26 mouse cellular contexts compared by ENCODE assay signal in the genomic region with DNA sequence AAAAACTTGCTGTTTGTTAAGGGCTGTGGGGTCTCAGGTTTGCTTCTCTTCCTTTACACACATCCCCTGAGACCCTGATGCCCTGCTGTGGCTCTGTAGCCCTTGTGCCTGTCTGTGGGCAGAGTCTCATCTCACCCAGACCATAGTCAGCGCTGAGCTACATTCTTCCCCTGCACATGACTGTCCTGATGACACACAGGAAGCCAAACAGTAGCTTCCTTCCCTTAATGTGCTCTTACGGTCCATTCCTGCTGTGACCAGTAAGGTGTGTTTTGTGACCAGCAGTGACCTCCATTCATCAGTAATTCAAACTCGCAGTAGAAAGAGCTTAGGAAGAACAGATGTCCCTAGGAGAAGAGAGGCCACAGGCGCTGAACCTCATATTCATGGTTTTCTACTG. TPM values are rescaled to one million over a fixed set of nuclear protein-coding genes. Genes with fewer than 3 reads are reported as not detected.
A peak's percentile ranks its signal among the peaks of the same experiment; 100 is the strongest.
DNase-seq lines count a peak whose midpoint lies in the region; ATAC-seq and TF ChIP-seq lines count a peak whose summit lies in the region.
"Had no signal": no experiment of that assay in that cellular context is flagged by ENCODE, and none has a peak within 500 bp of the region (broad histone marks: within the 10 kb centered on the region; RNA-seq: fewer than 3 reads in every experiment).

No protein-coding gene starts in this region.

- H3K36me3 ChIP-seq in thymus, adult 2 months (ENCODE audit: control insufficient read depth, insufficient read depth, low read length), result no peaks in the 10 kb centered on the region
- no peaks in the 10 kb centered on the region for H3K36me3 ChIP-seq in macrophage (ENCODE audit: inconsistent target)
- no peaks in the 10 kb centered on the region for H3K36me3 ChIP-seq in forebrain, embryonic 11.5 days (ENCODE audit: control insufficient read depth, insufficient read depth, low read length)
- H3K36me3 ChIP-seq: embryonic facial prominence, embryonic 12.5 days; embryonic facial prominence, embryonic 15.5 days; forebrain, embryonic 12.5 days; forebrain, embryonic 15.5 days; heart, embryonic 10.5 days; heart, embryonic 13.5 days; hindbrain, embryonic 12.5 days had no signal

- H3K27ac ChIP-seq in thymus, adult 2 months (ENCODE audit: control insufficient read depth, insufficient read depth, low read length), result peak overlapping the region; percentile 59
- H3K27ac ChIP-seq in macrophage, result peak overlapping the region; percentile 37
- no peak overlapping the region for H3K27ac ChIP-seq in forebrain, embryonic 11.5 days (ENCODE audit: low read depth, low read length)
- H3K27ac ChIP-seq: embryonic facial prominence, embryonic 12.5 days; embryonic facial prominence, embryonic 15.5 days; forebrain, embryonic 12.5 days; forebrain, embryonic 15.5 days; heart, adult 2 months; heart, embryonic 10.5 days; heart, embryonic 13.5 days; hindbrain, embryonic 12.5 days had no signal

- H3K4me1 ChIP-seq in thymus, adult 2 months (replicated peaks; ENCODE audit: control insufficient read depth, insufficient read depth, low read length), result peaks cover 28% of the 10 kb centered on the region
- H3K4me1 ChIP-seq in forebrain, embryonic 11.5 days (replicated peaks; ENCODE audit: control insufficient read depth, insufficient read depth, low read length), result 0 out of 2 replicates have a peak, but pooled peaks cover 2% of the 10 kb centered on the region
- H3K4me1 ChIP-seq: embryonic facial prominence, embryonic 12.5 days; embryonic facial prominence, embryonic 15.5 days; forebrain, embryonic 15.5 days; heart, embryonic 13.5 days had no signal

- DNase-seq in thymus, adult 2 months, result no peak
- DNase-seq in thymus, postnatal 36 days, result no peak
- DNase-seq in forebrain, embryonic 11.5 days (ENCODE audit: low spot score), result no peak
- DNase-seq in layer of hippocampus, adult 18-20 months (ENCODE audit: low spot score in 2 of 2), result no peak
- DNase-seq: adrenal gland, adult 8-10 months; adrenal gland, postnatal 36 days; cerebellum, adult 18-20 months; cerebellum, adult 9-10 months; cerebellum, postnatal 25 days; gastrocnemius, postnatal 25 days; heart, adult 2 months; heart, postnatal 14 days; heart, postnatal 4 days had no signal

- H3K9ac ChIP-seq in forebrain, embryonic 11.5 days (ENCODE audit: low read length), result no peak overlapping the region
- H3K9ac ChIP-seq: embryonic facial prominence, embryonic 12.5 days; embryonic facial prominence, embryonic 15.5 days; forebrain, embryonic 12.5 days; forebrain, embryonic 15.5 days; heart, embryonic 13.5 days; hindbrain, embryonic 12.5 days had no signal

- no peak overlapping the region for H3K4me2 ChIP-seq in forebrain, embryonic 11.5 days (ENCODE audit: low read depth, low read length, severe bottlenecking)
- H3K4me2 ChIP-seq: embryonic facial prominence, embryonic 12.5 days; embryonic facial prominence, embryonic 15.5 days; forebrain, embryonic 12.5 days; forebrain, embryonic 15.5 days; heart, embryonic 13.5 days; hindbrain, embryonic 12.5 days had no signal

- no peaks in the 10 kb centered on the region for H3K27me3 ChIP-seq in thymus, adult 2 months (ENCODE audit: control insufficient read depth, insufficient read depth, low read length)
- H3K27me3 ChIP-seq in forebrain, embryonic 11.5 days (ENCODE audit: control insufficient read depth, insufficient read depth, low read length), result no peaks in the 10 kb centered on the region
- H3K27me3 ChIP-seq: embryonic facial prominence, embryonic 12.5 days; embryonic facial prominence, embryonic 15.5 days; forebrain, embryonic 12.5 days; forebrain, embryonic 15.5 days; heart, embryonic 13.5 days; hindbrain, embryonic 12.5 days had no signal

- TF ChIP-seq POLR2A in thymus, adult 2 months (IDR thresholded peaks at IDR 0.05; ENCODE audit: control insufficient read depth, extremely low read depth, insufficient read depth, low read length, poor library complexity), result no peak

- peak; percentile 57 for ATAC-seq in neutrophil, adult 5-6 weeks (ENCODE audit: extremely low read depth, insufficient number of reproducible peaks, low FRiP score, poor library complexity, severe bottlenecking)
- ATAC-seq in forebrain, embryonic 11.5 days (replicated peaks; ENCODE audit: low FRiP score), result no peak
- ATAC-seq: activated CD4-positive, CD25-positive, alpha-beta regulatory T cell, adult 4 months; forebrain, embryonic 15.5 days; hindbrain, embryonic 16.5 days; inflammation-experienced regulatory T-cells, adult 6 months had no signal

- no peaks in the 10 kb centered on the region; the same call in 1 of the 2 replicates for H3K9me3 ChIP-seq in forebrain, embryonic 11.5 days (ENCODE audit: control insufficient read depth, low read length)
- H3K9me3 ChIP-seq: embryonic facial prominence, embryonic 12.5 days; embryonic facial prominence, embryonic 15.5 days; forebrain, embryonic 12.5 days; forebrain, embryonic 15.5 days; heart, embryonic 10.5 days; hindbrain, embryonic 12.5 days had no signal

- WGBS in thymus, adult 2 months, result 43% methylated on average over 4 of the region's 4 CpGs
- 57% methylated on average over 4 of the region's 4 CpGs for WGBS in macrophage (ENCODE audit: missing documents)
- WGBS in forebrain, embryonic 11.5 days, result 82% methylated on average over 4 of the region's 4 CpGs

- H3K79me2 ChIP-seq in macrophage (ENCODE audit: inconsistent target), result no peaks in the 10 kb centered on the region

- H3K4me3 ChIP-seq in thymus, adult 2 months (ENCODE audit: control insufficient read depth, insufficient read depth, low read length), result no peak overlapping the region
- H3K4me3 ChIP-seq in macrophage (ENCODE audit: inconsistent target), result no peak overlapping the region
- H3K4me3 ChIP-seq in forebrain, embryonic 11.5 days (ENCODE audit: low read depth, low read length), result no peak overlapping the region
- H3K4me3 ChIP-seq: embryonic facial prominence, embryonic 12.5 days; embryonic facial prominence, embryonic 15.5 days; forebrain, embryonic 12.5 days; forebrain, embryonic 15.5 days; heart, adult 2 months; heart, embryonic 10.5 days; heart, embryonic 13.5 days; hindbrain, embryonic 12.5 days had no signal

- TF ChIP-seq CTCF in thymus, adult 2 months (IDR thresholded peaks at IDR 0.05; ENCODE audit: borderline replicate concordance, control insufficient read depth, extremely low read depth, insufficient read depth, low read length, poor library complexity), result no peak

RNA-seq across cellular contexts. Expression of a gene that starts 6.9 kb away (rescaled TPM):
- 27.0 and 32.0 TPM in 2 replicates for polyA plus RNA-seq in thymus, adult 2 months (2012; rRNA removed)
- 1 to 10 TPM in 21 of 26 experiments, under 1 TPM in 5; 0.40 to 3.6 (median 1.7) TPM for total RNA-seq in macrophage (2018; cell fraction: chromatin; rRNA removed)
- total RNA-seq in macrophage (2018; cell fraction: cytosol; rRNA removed), result 1 to 10 TPM in 3 of 26 experiments, under 1 TPM in 23; 0.34 to 2.1 (median 0.65) TPM
- 1 to 10 TPM in 24 of 26 experiments, under 1 TPM in 2; 0.65 to 7.6 (median 2.3) TPM for total RNA-seq in macrophage (2018; cell fraction: nucleus; rRNA removed)
- polyA plus RNA-seq in macrophage (2018), result 0.44 to 1.8 TPM (median 1.5 TPM) in 3 replicates
- 21.5 and 23.4 TPM in 2 replicates for total RNA-seq in neutrophil, adult 5-6 weeks (2017)
- 2.9 and 3.2 TPM in 2 replicates for polyA plus RNA-seq in forebrain, embryonic 11.5 days (2014; fragmentation: Nextera tagmentation; extraction: Ambion mirVana)
- total RNA-seq in layer of hippocampus, adult 18-20 months (2021), result under 1 TPM in 1 of 2 experiments, not detected in 1; 0.48 TPM

RNA-seq across cellular contexts. Expression of a gene that starts 30.5 kb away (rescaled TPM):
- polyA plus RNA-seq in thymus, adult 2 months (2012; rRNA removed), result 2.6 and 2.7 TPM in 2 replicates
- not detected for total RNA-seq in macrophage (2018; cell fraction: chromatin; rRNA removed)
- total RNA-seq in macrophage (2018; cell fraction: cytosol; rRNA removed), result not detected
- not detected for total RNA-seq in macrophage (2018; cell fraction: nucleus; rRNA removed)
- polyA plus RNA-seq in macrophage (2018), result not detected in 3 replicates
- 0.23 TPM in 1 of 2 replicates, not detected in the other for total RNA-seq in neutrophil, adult 5-6 weeks (2017)
- polyA plus RNA-seq in forebrain, embryonic 11.5 days (2014; fragmentation: Nextera tagmentation; extraction: Ambion mirVana), result 0.12 TPM in 1 of 2 replicates, not detected in the other
- 1 to 10 TPM; 1.7 to 1.8 TPM for total RNA-seq in layer of hippocampus, adult 18-20 months (2021)
- total RNA-seq: adrenal gland, adult 8-10 months; adrenal gland, postnatal 36 days; gastrocnemius, adult 8-10 months; gastrocnemius, postnatal 25 days; heart, adult 2 months; heart, postnatal 4 days had no signal
- polyA plus RNA-seq: activated CD4-positive, CD25-positive, alpha-beta regulatory T cell, adult 4 months; heart, embryonic 10.5 days; heart, embryonic 13.5 days; inflammation-experienced regulatory T-cells, adult 6 months had no signal

RNA-seq across cellular contexts. Expression of a gene that starts 49.8 kb away (rescaled TPM):
- polyA plus RNA-seq in thymus, adult 2 months (2012; rRNA removed), result 146 and 166 TPM in 2 replicates
- 1 to 10 TPM in 11 of 26 experiments, under 1 TPM in 6, not detected in 9; 0.36 to 5.1 (median 1.2) TPM for total RNA-seq in macrophage (2018; cell fraction: chromatin; rRNA removed)
- total RNA-seq in macrophage (2018; cell fraction: cytosol; rRNA removed), result 1 to 10 TPM in 1 of 26 experiments, under 1 TPM in 25; 0.11 to 1.5 (median 0.25) TPM
- 1 to 10 TPM in 5 of 26 experiments, under 1 TPM in 20, not detected in 1; 0.22 to 3.0 (median 0.71) TPM for total RNA-seq in macrophage (2018; cell fraction: nucleus; rRNA removed)
- 0.36 to 1.5 TPM (median 1.3 TPM) in 3 replicates for polyA plus RNA-seq in macrophage (2018)
- 2.2 and 2.3 TPM in 2 replicates for total RNA-seq in neutrophil, adult 5-6 weeks (2017)
- polyA plus RNA-seq in forebrain, embryonic 11.5 days (2014; fragmentation: Nextera tagmentation; extraction: Ambion mirVana), result 177 and 184 TPM in 2 replicates
- total RNA-seq in layer of hippocampus, adult 18-20 months (2021), result 100 to 1,000 TPM; 100 to 108 TPM

RNA-seq across cellular contexts. Expression of a gene that starts 56.6 kb away (rescaled TPM):
- polyA plus RNA-seq in thymus, adult 2 months (2012; rRNA removed), result 38.4 and 41.6 TPM in 2 replicates
- total RNA-seq in macrophage (2018; cell fraction: chromatin; rRNA removed), result 10 to 100 TPM in 20 of 26 experiments, 1 to 10 TPM in 6; 3.0 to 30.8 (median 17.2) TPM
- 10 to 100 TPM in 4 of 26 experiments, 1 to 10 TPM in 22; 5.1 to 11.0 (median 8.5) TPM for total RNA-seq in macrophage (2018; cell fraction: cytosol; rRNA removed)
- 10 to 100 TPM in 12 of 26 experiments, 1 to 10 TPM in 14; 3.3 to 18.1 (median 9.7) TPM for total RNA-seq in macrophage (2018; cell fraction: nucleus; rRNA removed)
- polyA plus RNA-seq in macrophage (2018), result 7.0 to 7.8 TPM (median 7.1 TPM) in 3 replicates
- 22.8 and 26.2 TPM in 2 replicates for total RNA-seq in neutrophil, adult 5-6 weeks (2017)
- polyA plus RNA-seq in forebrain, embryonic 11.5 days (2014; fragmentation: Nextera tagmentation; extraction: Ambion mirVana), result 37.3 and 37.5 TPM in 2 replicates
- 10 to 100 TPM; 45.1 to 46.3 TPM for total RNA-seq in layer of hippocampus, adult 18-20 months (2021)

Comparison
In these comparisons a context has a peak if more than half of its experiments do, and no peak if none do; other contexts are left out.
1. RNA of a gene that starts 49.8 kb away (polyA plus RNA-seq): 177 to 184 TPM in forebrain, embryonic 11.5 days and 146 to 166 TPM in thymus, adult 2 months; 0.36 to 1.5 TPM in macrophage; every median in the first group is over 10 times any median in the second.